Mouse (Mus musculus) spleen, adult 18-20 months (tissue): ENCODE data around the gene Ggt1.
"Not testable (repeated sequence)": the region's sequence is repeated elsewhere in the genome, so short reads cannot be mapped to it uniquely, and the experiment has no call there.

Experiments used
- DNase-seq, 2 experiments: peaks; one replicate each; pipeline ENCODE4 v3.0.0; 2022; ENCODE audit warnings: mixed read lengths in 2 of 2

Ggt1 gene

DNA sequence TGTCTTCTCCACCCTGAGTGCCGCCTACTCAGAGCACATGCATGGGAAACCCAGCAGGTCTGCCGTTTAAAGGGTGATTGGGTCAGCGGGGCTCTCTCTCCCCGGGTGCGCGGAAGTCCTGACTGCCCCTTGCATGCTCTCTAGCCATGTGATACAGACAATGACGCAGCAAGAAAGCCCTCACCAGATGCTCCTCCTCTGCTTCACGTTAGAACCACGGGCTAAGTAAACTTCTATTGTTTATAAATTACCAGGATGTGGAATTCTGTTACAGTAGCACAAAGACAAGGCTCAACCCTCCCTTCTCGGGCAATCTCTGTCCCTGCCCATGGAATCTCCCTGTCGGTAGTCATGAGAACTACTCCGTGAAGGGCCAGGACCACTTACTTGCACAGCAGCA is 10.2 kb upstream of the Ggt1 start:
- DNase-seq: no peak

DNA sequence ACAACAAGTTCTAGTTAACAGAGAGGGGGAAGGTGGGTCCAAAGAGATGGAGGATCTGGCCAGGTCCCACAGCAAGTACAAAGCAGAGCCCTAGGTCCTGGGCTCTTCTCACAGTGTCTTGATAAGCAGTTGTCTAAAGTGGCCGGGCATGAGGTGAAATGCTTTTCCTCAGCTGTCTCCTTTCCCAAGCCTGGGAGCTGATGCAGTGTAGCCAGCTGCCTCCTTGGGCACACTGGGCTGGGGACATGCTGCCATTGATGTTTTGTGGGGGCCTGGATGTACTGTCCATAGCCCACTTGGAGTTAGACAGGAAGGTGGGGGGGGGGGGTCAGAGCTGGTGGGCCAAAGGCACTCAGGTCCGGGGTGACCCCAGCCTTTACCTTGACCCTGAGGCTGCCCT is 9.3 kb upstream of the Ggt1 start:
- no peak for DNase-seq

DNA sequence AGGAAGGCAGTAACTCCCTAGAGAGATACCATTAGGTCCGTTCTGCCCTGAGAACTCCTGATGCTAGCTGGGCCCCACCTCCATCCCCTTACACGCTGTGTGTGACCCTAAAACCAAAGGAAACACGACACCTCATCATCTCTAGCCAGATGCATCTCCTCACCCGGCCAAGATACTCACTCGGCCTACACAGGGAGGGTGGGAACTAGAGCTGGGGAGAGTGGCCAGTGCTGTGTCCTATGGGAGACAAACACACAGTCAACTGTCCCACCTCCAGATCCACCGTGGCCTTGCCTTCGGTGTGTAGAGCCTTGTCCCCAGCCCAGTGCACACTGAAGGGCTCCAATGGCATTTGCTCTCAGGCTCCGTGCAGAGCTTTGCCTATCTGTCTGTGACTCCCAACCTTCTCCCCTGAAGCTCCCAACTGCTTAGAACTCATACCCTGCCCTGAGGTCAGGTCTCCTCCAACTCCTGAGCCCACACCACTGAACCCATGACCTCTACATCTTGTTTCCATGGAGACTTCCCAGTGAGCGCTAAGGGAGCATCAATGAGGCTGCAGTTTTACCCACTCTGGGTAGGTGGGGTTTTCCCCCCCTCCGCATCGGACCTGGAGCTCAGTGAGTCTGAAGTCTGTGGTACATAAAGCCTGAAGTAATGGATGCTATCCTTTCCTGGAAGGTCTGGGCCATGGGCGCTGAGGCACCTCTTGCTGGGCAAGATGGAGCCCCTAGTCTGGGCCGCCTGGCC is 8.5 kb upstream of the Ggt1 start:
- DNase-seq: no peak

- DNase-seq: no peak
These were observed 7.3 kb upstream of the Ggt1 start for GRCm38 (mm10) chr10:75554090-75554489.

DNA sequence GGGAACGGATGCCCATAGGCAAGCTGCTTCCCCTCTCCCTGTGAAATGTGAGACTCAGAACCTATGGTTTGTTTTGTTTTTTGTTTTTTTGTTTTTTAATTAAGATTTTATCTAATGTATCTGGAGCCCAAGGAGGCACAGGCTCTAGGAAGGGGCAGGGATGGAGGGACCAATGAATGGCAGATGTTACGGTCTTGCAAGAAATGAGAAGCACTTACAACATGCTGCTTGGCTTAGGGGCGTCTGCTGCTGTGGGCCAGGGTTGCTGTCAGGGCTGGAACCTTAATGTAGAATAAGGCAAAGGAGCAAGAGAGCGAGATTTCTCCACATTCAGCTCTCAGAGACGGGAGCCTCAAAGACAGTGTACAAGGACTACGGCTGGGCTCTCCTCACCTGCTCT is 5.8 kb upstream of the Ggt1 start:
- DNase-seq: no peak

DNA sequence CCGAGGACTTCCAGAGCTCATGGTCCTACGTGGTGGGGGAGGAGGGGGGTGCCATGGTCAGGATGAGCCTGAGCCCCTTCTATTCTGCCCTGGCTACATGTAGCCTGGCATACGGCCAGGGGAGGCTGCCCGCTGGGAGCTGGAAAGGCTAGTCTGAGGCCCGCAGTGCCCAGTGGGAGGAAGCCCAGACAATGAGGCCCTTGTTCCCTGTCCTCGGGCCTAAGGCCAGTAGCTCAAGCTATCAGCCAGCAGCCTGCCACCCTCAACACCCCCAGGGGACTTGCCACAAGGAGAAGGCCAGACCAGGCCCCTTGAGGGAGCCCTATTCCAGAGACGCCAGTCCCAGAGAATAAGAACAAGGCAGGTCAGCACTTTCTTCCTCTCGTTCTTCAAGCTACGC is 5.4 kb upstream of the Ggt1 start:
- no peak for DNase-seq

DNA sequence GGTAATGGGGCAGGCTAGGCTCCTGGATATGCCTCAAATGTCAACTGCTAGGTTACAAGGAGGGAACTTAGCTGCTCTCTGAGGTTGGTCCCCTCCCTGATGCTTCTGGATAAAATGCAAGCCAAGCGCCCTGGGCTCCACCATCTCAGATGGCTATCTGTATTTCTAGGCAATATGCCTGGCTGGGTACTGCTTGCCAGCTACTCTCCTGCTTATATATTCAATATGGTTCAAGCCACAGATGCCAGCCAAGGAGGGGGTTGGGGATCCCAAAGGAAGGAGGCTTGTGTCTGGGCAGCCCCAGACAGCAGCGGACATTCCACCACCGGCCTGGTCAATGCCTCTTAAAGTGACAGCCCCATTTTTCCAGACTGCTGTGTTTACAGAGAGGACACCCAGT is 2.9 kb upstream of the Ggt1 start:
- no peak for DNase-seq

DNA sequence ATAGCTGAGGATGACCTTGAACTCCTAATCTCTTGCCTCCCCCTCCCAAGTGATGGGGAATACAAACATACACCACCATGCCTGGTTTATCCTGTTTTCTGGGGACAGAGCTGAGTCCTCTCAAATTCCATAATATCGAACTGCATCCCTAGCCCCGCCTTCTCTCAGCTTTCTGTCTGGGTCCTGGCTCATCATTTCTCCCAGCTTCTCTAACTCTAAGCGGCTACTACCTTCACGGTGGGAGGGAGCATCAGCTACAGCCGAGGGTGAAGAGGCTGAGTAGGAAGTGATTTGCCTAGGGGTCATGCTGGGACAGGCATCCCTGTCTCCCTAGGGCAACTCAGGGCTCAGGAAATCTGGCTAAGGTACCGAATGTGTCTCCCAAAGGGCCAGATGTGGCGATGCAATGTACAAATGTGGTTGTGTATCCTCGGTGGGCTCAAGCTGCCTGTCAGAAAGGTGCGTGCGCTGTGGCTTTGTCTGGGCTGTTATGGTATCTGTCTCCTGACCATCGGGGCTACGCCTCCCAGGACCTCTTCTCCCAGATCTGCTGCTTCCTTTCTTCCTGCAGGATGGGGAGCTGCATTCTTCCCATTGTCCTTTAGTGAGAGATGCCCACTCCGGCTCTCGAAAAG is 2.2 kb upstream of the Ggt1 start:
- no peak for DNase-seq

GRCm38 (mm10) chr10:75559676-75560548 is 1.5 kb upstream of the Ggt1 start, which contains the start of gene Lrrc75b:
TSS of gene Lrrc75b (minus strand) at chr10:75560330.
- DNase-seq: no peak

GRCm38 (mm10) chr10:75560549-75560899 is 880 bp upstream of the Ggt1 start:
- no peak for DNase-seq

GRCm38 (mm10) chr10:75562596-75562995 is 1.2 kb downstream of the Ggt1 start:
- DNase-seq: no peak

GRCm38 (mm10) chr10:75564687-75565265 is 3.4 kb downstream of the Ggt1 start:
- DNase-seq: no peak

DNA sequence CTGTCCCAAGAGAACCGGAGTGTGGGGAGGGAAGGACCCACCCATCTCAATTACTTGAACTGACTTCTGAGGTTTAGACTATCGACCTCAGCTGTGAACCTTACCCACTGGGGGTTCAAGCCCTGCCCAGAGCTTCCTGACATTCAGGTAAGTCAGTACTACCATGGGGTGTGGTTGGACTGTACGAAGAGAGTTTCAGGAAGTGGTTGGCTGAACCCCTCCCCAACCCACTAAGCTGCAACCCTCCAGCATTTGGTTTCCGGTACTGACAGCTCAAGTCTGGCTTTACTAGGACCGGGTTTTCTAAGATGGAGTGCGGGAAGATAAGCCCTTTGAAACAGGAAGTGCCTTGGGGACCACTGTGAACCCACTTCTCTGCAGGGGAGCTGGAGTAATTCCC is 4.0 kb downstream of the Ggt1 start:
- peak; percentile 46 to 52 for DNase-seq

GRCm38 (mm10) chr10:75565906-75566305 is 4.5 kb downstream of the Ggt1 start:
- peak in 1 of 2 experiments; percentile 34 for DNase-seq

- no peak for DNase-seq
These were observed 4.9 kb downstream of the Ggt1 start for GRCm38 (mm10) chr10:75566321-75566720.

DNA sequence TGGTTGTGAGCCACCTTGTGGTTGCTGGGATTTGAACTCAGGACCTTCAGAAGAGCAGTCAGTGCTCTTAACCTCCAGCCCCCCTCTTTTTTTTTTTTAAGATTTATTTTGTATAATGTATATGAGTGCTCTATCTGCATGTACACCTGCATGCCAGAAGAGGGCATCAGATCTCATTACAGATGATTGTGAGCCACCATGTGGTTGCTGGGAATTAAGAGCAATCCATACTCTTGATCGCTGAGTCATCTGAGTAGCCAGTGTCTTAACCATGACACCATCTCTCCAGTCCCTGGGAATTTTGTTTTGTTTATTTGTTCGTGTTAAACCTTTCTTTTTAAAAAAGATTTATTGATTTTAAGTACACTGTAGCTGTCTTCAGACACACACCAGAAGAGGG is 5.4 kb downstream of the Ggt1 start:
- not testable (repeated sequence) for DNase-seq

- no peak for DNase-seq
These were observed 6.6 kb downstream of the Ggt1 start for GRCm38 (mm10) chr10:75568029-75568428.

DNA sequence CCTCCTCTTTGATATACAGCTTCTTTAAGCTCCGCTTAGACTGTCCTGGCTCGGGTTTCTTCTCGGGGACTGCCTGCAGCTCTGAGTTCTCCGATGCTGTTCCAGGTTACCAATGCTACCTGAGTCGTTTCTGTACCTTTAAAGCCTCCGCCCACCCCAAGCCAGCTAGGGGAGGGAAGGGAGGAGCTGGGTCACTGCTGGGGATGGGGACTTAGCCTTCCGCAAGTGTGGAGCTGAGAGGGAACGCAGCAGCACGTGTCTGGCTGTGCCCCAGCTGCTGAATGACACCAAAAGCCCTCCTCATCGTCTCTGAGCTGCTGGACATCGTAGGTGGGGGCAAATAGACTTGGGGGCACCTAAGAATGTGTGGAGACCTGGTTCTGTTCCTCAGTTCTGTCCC is 7.0 kb downstream of the Ggt1 start:
- no peak for DNase-seq

- no peak for DNase-seq
These were observed 7.4 kb downstream of the Ggt1 start for GRCm38 (mm10) chr10:75568851-75569250.

GRCm38 (mm10) chr10:75570981-75571657 is 9.7 kb downstream of the Ggt1 start:
- no peak for DNase-seq

- DNase-seq: no peak
These were observed 10.5 kb downstream of the Ggt1 start for GRCm38 (mm10) chr10:75571937-75572336.

DNA sequence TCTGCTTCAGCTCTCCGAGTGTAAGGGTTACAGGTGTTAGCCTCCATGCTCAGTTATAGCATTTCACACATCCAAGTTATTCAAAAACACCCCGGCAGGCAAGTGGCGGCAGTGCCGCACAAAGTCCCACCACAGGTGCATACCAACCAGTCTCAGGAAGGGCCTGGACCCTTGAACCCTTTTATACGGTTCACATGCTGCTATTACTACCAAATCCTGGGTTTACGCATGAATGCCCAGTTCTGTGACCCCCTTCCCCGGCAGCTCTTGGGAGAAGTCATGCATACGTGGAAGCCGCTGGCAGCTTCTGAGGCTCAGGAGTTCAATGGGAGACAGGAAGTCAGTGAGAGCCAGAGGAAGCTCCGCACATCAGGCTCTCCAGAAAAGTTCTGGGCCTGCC is 11.8 kb downstream of the Ggt1 start:
- DNase-seq: no peak

GRCm38 (mm10) chr10:75573965-75574364 is 12.6 kb downstream of the Ggt1 start:
- DNase-seq: no peak
